Mouse (Mus musculus) CD4-positive, CD25-positive, alpha-beta regulatory T cell (primary cell): ENCODE results near the gene Crocc2. TPM values are rescaled to one million over a fixed set of nuclear protein-coding genes. Genes with fewer than 3 reads are reported as not detected.

Experiments
- polyA plus RNA-seq: library from polyadenylated mRNA; unstranded; fragments of 100-300 nt; shearing (Covaris generic); gene quantifications from one replicate; pipeline ENCODE4 v1.2.1, GENCODE M21; 2017

Gene Crocc2
- polyA plus RNA-seq, result not detected

GRCm38 (mm10) chr1:93168295-93168775 lies at the start of gene Crocc2:
TSS of gene Crocc2 (plus strand) at chr1:93168725.

DNA sequence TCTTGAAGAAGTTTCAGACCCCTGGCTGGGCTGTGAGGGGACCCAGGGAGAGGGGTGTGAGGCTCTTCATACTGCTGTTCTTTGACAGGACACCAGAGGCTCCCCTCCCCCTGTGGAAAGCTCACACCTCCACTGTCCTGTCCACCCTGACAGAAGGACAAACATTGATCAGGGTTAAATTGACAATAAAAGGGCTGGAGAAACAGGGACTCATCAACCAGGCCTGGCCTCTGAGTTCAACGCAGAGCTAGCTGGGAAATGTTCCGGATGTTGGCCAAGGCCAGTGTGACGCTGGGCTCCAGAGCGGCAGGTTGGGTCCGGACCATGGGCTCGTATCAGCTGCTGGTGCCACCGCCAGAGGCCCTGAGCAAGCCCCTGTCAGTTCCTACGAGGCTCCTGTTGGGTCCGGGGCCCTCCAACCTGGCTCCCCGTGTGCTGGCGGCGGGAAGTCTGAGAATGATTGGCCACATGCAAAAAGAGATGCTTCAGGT lies 33.4 kb upstream of the Crocc2 start, which contains the start of gene Agxt:
TSS of gene Agxt (plus strand) at position 205 of the 491 bp plus-strand sequence.

GRCm38 (mm10) chr1:93160501-93161133 lies 7.9 kb upstream of the Crocc2 start, which contains the start of gene 2310007B03Rik:
TSS of gene 2310007B03Rik (minus strand) at chr1:93160948.

DNA sequence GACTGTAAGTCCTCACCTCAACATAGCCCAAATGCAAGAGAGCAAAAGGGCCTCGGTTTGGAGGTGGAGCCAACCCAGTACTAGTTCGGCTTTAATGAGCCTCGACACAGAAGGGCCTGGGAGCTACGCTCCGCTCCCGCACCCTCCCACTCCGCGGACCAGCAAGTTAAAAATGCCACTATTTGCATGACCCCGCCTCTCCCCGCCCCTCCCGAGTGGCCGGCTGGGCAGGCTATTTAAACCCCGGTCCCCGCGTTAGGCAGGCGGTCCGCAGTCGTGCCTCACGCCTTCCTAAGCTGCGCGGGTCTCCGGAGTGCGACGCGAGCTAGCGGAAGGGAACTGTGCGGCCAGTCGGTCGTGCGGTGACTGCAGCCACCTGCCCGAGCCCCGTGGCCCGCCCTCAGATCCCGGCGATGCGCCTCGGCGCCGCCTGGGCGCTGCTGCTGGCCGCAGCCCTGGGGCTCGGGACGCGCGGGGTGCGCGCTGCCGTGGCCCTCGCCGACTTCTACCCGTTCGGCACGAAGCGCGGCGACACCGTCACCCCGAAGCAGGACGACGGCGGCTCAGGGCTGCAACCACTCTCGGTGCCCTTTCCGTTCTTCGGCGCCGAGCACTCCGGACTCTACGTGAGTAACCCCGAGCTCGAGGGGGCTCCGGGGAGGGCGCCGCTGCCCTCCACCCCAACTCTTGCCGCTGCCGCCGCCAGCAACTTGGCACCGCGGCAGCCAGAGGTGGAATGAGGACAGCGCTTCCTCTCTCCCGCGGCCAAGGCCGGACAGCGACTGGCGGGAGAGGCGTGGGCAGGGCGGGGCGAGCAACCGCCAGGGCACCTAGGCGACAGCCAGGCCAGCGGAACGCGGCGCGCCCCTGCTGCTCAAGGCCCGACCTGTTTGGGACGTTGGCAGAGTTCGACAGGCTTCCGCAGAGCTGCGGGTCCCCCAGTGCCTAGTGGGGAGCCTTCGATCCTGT lies 67.3 kb downstream of the Crocc2 start, which contains the start of gene Sned1:
TSS of gene Sned1 (plus strand) at position 266 of the 969 bp plus-strand sequence.

Other genes with a start within 250 kb of the Crocc2 start
- gene Capn10, start 234.3 kb upstream of the Crocc2 start, polyA plus RNA-seq, result 14.9 TPM
- 0.47 TPM for gene Gpr35, start 217.9 kb upstream of the Crocc2 start, polyA plus RNA-seq
- gene Aqp12, start 162.4 kb upstream of the Crocc2 start, polyA plus RNA-seq, result not detected
- not detected for gene Kif1a, start 66.8 kb upstream of the Crocc2 start, polyA plus RNA-seq
- not detected for gene Agxt, start 33.5 kb upstream of the Crocc2 start, polyA plus RNA-seq
- gene 2310007B03Rik, start 7.8 kb upstream of the Crocc2 start, polyA plus RNA-seq, result not detected
- gene Sned1, start 67.1 kb downstream of the Crocc2 start, polyA plus RNA-seq, result 0.19 TPM
- 20.4 TPM for gene Mterf4, start 137.2 kb downstream of the Crocc2 start, polyA plus RNA-seq
- 57.0 TPM for gene Ppp1r7, start 174.1 kb downstream of the Crocc2 start, polyA plus RNA-seq
- gene Pask, start 174.8 kb downstream of the Crocc2 start, polyA plus RNA-seq, result 1.7 TPM
- gene Ano7, start 205.2 kb downstream of the Crocc2 start, polyA plus RNA-seq, result 0.16 TPM